Mouse (Mus musculus) forebrain, embryonic 12.5 days (tissue): ENCODE measurements around the gene Ndufs1. TPM values are rescaled to one million over a fixed set of nuclear protein-coding genes. Genes with fewer than 3 reads are reported as not detected.

Source experiments
- ATAC-seq: fragments of 200-750 bp; cut with Nextera tagmentation; 2 replicates; pipeline ENCODE4 v1.8.0; 2017; ENCODE audit warnings: moderate TSS enrichment; ENCODE audit not compliant: low FRiP score
- H3K27ac ChIP-seq: fragments of 300-500 bp; sonication (generic); 2 replicates; pipeline ENCODE4 v1.5.1; 2016; ENCODE audit warnings: mild to moderate bottlenecking
- H3K27me3 ChIP-seq: fragments of 300-500 bp; sonication (generic); 2 replicates; pipeline ENCODE4 v1.6.1; 2016; ENCODE audit warnings: mild to moderate bottlenecking
- H3K36me3 ChIP-seq: fragments of 300-500 bp; sonication (generic); replicated peaks from 2 replicates; pipeline ENCODE4 v1.6.1; 2016; ENCODE audit warnings: mild to moderate bottlenecking
- H3K4me1 ChIP-seq: fragments of 300-500 bp; sonication (generic); 2 replicates; pipeline ENCODE4 v1.6.1; 2016
- H3K4me2 ChIP-seq: fragments of 300-500 bp; sonication (generic); 2 replicates; pipeline ENCODE4 v1.6.1; 2016; ENCODE audit warnings: mild to moderate bottlenecking, moderate library complexity
- H3K4me3 ChIP-seq: fragments of 300-500 bp; sonication (generic); replicated peaks from 2 replicates; pipeline ENCODE4 v1.5.1; 2016; ENCODE audit warnings: mild to moderate bottlenecking
- H3K9ac ChIP-seq: fragments of 300-500 bp; sonication (generic); 2 replicates; pipeline ENCODE4 v1.6.1; 2016; ENCODE audit warnings: mild to moderate bottlenecking
- H3K9me3 ChIP-seq: fragments of 300-500 bp; sonication (generic); 2 replicates; pipeline ENCODE4 v1.6.1; 2016
- WGBS: fragments of 180-500 bp; shearing (Covaris S2); methylation state at CpG from one replicate; pipeline ENCODE4 v1.1.7; 2016; 5-methylcytosine and 5-hydroxymethylcytosine counted together
- microRNA-seq: library from miRNA; unstranded; fragments of <30 nt; microRNA quantifications from one replicate; pipeline ENCODE4, GENCODE M21; 2017
- polyA plus RNA-seq: library from polyadenylated mRNA; unstranded; fragments of >200 nt; fragmentation: Nextera tagmentation; extraction: Ambion mirVana; gene quantifications from 2 replicates; pipeline ENCODE4 v1.2.1, GENCODE M21; 2016

Ndufs1 gene
- polyA plus RNA-seq, 1 experiment from 2014 or later: 122 TPM

DNA sequence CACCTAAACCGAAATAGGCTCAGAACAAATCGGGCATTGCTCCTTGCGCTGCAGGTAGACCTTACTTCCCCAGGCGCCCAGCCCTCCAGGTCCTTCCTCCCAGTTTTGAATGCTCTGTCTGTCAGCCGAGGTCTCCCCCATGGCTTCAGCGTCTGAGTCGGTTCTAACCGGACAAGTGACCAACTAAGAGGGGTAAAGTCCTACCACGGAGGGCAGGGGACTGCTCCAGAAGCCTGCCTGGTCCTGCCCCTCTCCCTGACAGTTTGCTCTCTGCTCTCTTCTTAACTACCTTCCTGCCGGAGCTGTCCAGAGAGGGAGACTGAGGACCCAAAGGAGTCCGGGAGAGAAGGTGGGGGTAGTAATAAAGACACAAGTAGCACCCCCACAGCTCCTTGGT lies 63.8 kb downstream of the Ndufs1 start:
- Histone ChIP-seq H3K4me2 (peak overlapping the region; percentile 88), H3K36me3 (0 out of 2 replicates have a peak, but pooled peaks cover 3% of the 10 kb centered on the region), H3K9ac (peak overlapping the region; percentile 100), H3K27me3 (no peaks in the 10 kb centered on the region), H3K9me3 (no peaks in the 10 kb centered on the region), H3K27ac (peak overlapping the region; percentile 98), H3K4me1 (peaks cover 43% of the 10 kb centered on the region), H3K4me3 (peak overlapping the region; percentile 99)
- 0 out of 2 replicates have a peak, but pooled peaks have one; percentile 2 for ATAC-seq
- WGBS: 3% methylated on average over 11 of the region's 11 CpGs

DNA sequence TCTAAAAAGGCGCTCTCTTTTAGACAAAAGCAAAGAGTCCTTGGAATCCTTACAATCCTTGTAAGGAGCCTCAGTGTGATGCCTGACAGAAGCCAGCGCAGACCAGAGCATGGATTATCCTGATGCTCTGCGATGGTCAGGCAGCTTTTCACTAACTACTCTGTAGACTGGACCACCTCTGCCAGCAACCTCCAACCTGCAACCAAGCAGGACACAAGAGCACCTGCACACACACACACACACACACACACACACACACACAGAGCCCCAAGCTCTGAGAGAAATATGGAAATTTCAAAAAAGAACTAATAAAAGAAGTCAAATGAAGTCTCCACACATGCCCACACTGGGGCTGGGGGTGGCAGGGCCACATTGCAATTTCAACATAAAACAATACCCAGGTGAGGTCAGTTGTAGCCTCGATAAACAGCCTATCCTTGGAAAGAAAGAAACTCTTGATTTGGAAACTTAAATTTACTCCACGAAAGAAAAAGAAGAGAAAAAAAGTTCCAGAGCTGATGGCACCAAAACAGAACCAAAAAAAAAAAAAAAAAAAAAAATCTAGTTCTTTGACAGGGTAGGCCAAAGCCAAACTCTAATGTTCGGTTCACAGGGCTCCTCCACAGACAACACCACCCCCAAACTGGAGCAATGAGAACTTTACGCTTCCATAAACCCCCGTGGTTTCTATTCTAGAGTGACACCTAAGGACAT lies 64.3 kb downstream of the Ndufs1 start:
- H3K9ac ChIP-seq: peak overlapping the region; percentile 100
- no peak overlapping the region for H3K27ac ChIP-seq
- 44% methylated on average over 8 of the region's 8 CpGs for WGBS
- H3K36me3 ChIP-seq: 0 out of 2 replicates have a peak, but pooled peaks cover 3% of the 10 kb centered on the region
- H3K4me3 ChIP-seq: peak overlapping the region; percentile 99
- H3K4me1 ChIP-seq: peaks cover 43% of the 10 kb centered on the region
- peak overlapping the region; percentile 88 for H3K4me2 ChIP-seq
- H3K27me3 ChIP-seq: no peaks in the 10 kb centered on the region
- no peak for ATAC-seq
- H3K9me3 ChIP-seq: no peaks in the 10 kb centered on the region

DNA sequence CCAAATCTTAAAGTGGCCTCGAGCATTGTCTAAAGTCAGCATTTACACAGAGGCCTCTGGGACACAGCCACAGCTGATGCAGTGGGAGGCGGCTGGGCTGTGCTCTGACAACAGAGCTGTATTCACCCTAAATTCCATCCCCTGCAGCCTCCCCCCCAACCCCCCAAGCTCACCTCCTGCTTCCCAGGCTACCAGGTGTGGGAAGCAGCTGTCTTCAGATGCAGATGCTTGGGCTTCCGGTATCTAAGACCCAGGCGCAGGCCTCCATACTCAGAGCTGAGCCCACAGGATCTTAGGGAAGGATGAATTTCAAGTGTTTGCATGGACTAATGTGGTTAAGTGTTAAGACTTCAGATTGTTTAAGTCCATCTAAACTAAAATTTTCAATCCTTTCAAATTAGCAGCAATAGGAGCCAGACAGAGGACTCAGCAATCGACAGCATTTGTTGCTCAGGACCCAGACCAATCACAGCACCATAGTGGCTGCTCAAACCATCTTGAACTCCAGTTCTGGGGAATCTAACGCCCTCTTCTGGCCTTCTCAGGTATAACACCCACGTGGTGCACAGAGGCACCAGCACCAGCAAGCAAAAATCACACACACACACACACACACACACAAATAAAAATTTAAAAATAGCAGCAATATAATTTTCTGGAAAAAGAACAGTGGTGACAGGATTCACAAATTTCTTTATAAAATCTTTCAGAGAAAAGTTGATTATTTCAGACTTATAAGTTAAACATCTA lies 65.9 kb downstream of the Ndufs1 start:
- ATAC-seq: no peak
- Histone ChIP-seq H3K4me3 (no peak overlapping the region), H3K9ac (no peak overlapping the region), H3K9me3 (no peaks in the 10 kb centered on the region), H3K27ac (0 out of 2 replicates have a peak overlapping the region, but pooled peaks have one; percentile 9), H3K27me3 (no peaks in the 10 kb centered on the region), H3K4me2 (no peak overlapping the region), H3K36me3 (0 out of 2 replicates have a peak, but pooled peaks cover 9% of the 10 kb centered on the region), H3K4me1 (peaks cover 32% of the 10 kb centered on the region)
- 57% methylated on average over 7 of the region's 7 CpGs for WGBS

DNA sequence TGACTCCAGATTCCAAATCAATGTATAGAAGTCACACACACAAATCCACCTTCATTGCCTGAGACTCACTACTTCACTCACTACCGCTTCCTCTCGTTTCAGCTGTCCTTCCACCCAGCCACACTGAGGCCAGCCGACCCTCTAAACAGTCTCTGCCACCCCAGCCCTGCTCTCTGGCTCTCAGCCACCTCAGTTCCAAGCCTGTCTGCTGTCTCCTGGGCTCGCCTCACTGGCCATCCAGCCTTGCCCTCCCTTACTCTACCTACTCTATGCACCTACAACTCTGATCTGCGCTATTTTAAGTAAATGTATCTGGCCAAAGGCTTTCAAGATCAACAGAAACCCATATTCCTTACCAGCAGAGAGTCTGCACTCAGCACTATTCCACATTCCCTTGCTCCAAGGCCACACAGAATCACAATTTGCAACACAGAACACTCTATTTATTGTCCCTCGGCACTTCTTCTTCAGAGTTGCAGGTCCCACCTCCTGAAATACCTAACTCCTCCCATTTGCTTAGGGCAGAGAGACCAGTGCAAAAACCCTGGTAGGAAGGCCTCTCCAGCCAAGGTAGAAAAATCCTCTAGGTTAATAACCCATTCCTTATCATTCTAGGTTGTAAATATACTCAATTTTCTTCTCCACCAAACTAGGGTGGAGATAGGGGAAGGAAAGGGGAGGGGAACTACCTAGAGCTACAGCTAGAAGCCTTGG lies 68.9 kb downstream of the Ndufs1 start:
- 90% methylated on average over 6 of the region's 6 CpGs for WGBS

DNA sequence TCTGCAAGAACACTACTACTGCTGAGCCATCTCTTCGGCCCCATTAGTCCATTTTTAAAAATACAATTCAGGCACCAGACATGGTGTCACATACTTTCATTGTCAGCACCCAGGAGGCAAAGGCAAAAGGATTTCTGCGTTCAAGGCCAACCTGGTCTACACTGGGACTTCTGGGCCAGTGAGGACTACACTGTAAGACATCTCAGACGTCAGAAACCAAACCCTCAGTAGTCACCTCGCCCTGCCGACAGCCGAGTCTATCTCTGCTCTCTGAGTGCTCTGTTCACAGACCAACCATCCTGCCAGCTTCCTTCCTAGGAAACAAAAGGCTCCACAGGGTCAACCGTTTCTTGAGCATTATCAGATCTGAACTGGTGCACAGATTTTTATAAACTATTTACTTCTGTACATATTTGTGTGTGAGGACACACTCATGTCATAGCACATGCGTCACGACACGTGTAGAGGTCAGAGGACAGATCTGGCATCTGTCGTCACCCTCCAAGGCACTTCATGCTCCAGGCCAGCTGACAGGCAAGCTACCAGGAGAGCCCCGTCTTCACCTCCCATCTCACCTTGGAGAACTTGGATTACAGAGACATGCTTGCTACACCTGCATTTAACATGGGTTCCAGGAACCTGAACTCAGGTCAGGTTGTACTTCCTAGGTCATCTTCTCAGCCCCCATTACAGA lies 73.7 kb downstream of the Ndufs1 start:
- ATAC-seq: no peak
- Histone ChIP-seq H3K27ac (no peak overlapping the region), H3K9me3 (no peaks in the 10 kb centered on the region), H3K27me3 (no peaks in the 10 kb centered on the region), H3K9ac (no peak overlapping the region), H3K4me2 (no peak overlapping the region), H3K36me3 (peaks cover 57% of the 10 kb centered on the region), H3K4me3 (no peak overlapping the region), H3K4me1 (no peaks in the 10 kb centered on the region)
- WGBS: 94% methylated on average over 12 of the region's 12 CpGs

More for the DNA sequence above, 68.9 kb downstream of the Ndufs1 start:
- H3K27ac ChIP-seq: no peak overlapping the region
- no peaks in the 10 kb centered on the region for H3K9me3 ChIP-seq
- H3K4me2 ChIP-seq: no peak overlapping the region
- peaks cover 24% of the 10 kb centered on the region for H3K36me3 ChIP-seq
- H3K4me3 ChIP-seq: no peak overlapping the region
- no peak overlapping the region for H3K9ac ChIP-seq
- no peak for ATAC-seq
- H3K4me1 ChIP-seq: peaks cover 23% of the 10 kb centered on the region
- H3K27me3 ChIP-seq: no peaks in the 10 kb centered on the region

DNA sequence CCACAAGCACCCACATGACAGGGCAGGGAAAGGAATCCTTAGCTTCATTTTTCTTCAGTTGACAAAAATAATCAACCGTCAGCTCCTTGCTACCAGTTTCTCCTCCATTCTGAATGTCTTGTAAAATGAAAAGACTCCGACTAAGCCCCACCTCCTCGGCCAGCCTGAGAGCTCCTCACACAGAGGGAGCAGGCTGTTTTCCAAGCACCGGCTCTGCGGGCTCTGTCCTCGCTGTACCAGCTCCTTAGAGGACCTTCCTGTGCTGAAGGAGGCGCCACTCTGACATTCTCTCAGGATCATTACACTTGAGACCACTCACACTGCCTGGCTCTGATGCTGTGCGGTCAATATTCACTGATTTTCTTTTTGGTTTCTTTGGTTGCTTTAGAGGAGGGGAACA lies 76.4 kb downstream of the Ndufs1 start:
- Histone ChIP-seq H3K4me2 (no peak overlapping the region), H3K4me1 (no peaks in the 10 kb centered on the region), H3K9me3 (no peaks in the 10 kb centered on the region), H3K9ac (no peak overlapping the region), H3K4me3 (no peak overlapping the region), H3K27ac (no peak overlapping the region), H3K27me3 (no peaks in the 10 kb centered on the region), H3K36me3 (peaks cover 62% of the 10 kb centered on the region)
- no peak for ATAC-seq
- WGBS: 89% methylated on average over 8 of the region's 8 CpGs

DNA sequence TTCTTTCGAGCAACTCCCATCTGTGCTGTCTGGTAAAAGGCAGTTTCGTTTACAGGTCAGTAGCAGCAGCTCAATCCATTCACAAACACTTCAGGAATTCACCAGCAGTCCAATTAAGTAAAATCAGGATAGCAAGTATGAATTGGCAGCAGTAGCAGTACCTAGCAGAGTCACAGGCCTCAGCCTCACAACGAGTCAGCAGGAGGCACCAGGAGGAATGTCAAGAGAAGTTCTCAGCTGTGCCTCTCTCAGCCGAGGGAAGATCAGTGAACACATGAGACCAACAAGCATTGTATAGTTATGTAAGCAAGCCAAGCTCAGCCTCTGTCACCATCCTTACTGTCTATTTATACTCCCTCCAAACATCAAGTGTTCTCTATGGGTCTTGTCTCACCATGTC lies 77.8 kb downstream of the Ndufs1 start:
- ATAC-seq: no peak
- Histone ChIP-seq H3K4me2 (no peak overlapping the region), H3K4me1 (no peaks in the 10 kb centered on the region), H3K27me3 (no peaks in the 10 kb centered on the region), H3K36me3 (peaks cover 57% of the 10 kb centered on the region), H3K9me3 (no peaks in the 10 kb centered on the region), H3K9ac (no peak overlapping the region), H3K27ac (no peak overlapping the region), H3K4me3 (no peak overlapping the region)
- 76% methylated on average over 4 of the region's 4 CpGs for WGBS

DNA sequence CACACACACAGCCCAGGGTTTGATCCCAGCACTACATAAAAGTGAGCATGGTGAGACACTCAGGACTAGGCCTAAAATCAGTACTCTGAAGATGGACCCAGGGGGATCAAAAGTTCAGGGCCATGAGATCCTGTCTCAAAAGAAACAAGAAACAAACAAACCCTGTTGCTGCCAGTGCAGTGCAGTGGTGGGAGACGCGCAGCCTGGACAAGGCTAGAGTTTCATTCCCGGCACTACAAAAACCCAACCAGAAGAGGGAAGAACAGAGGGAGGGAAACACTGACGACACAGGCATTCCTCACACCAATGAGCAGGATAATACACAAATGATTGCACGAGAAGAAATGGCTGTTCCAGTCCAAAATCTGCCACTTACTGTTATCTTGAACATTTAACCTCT lies 80.6 kb downstream of the Ndufs1 start:
- no peaks in the 10 kb centered on the region for H3K9me3 ChIP-seq
- H3K4me3 ChIP-seq: no peak overlapping the region
- H3K4me1 ChIP-seq: no peaks in the 10 kb centered on the region
- no peak overlapping the region for H3K9ac ChIP-seq
- H3K27me3 ChIP-seq: no peaks in the 10 kb centered on the region
- whole genome bisulfite sequencing: 91% methylated on average over 5 of the region's 5 CpGs
- no peak overlapping the region for H3K4me2 ChIP-seq
- no peak overlapping the region for H3K27ac ChIP-seq
- peaks cover 52% of the 10 kb centered on the region for H3K36me3 ChIP-seq
- ATAC-seq: no peak

Small RNA genes within 50 kb of the gene (microRNA-seq; reads per million reads assigned to microRNA genes)
- gene Gm24557 (not detected), gene Gm27512 (not detected)

Other genes starting within 250 kb of the Ndufs1 start
- gene Ino80d, start 62.2 kb downstream of the Ndufs1 start, polyA plus RNA-seq: 11.0 and 12.4 TPM in 2 replicates
- 397 and 421 TPM in 2 replicates for gene Eef1b2, start within 50 bp of the Ndufs1 start, polyA plus RNA-seq
- gene Gpr1, start 37.7 kb upstream of the Ndufs1 start, polyA plus RNA-seq: 0.36 and 0.59 TPM in 2 replicates
- 40.4 and 43.9 TPM in 2 replicates for gene Zdbf2, start 96.4 kb upstream of the Ndufs1 start, polyA plus RNA-seq